Mouse (Mus musculus) intestine, embryonic 14.5 days (tissue): ENCODE data around the gene Hils1. TPM values are rescaled to one million over a fixed set of nuclear protein-coding genes. Genes with fewer than 3 reads are reported as not detected.

Experiments used
- ATAC-seq: fragments of 200-750 bp; cut with Nextera tagmentation; replicated peaks from 2 replicates; pipeline ENCODE4 v1.8.0; 2017; ENCODE audit warnings: low read depth, moderate number of reproducible peaks, moderate TSS enrichment, moderate library complexity; ENCODE audit not compliant: low FRiP score, low TSS enrichment
- DNase-seq: peaks from one replicate; pipeline ENCODE4 v3.0.0-alpha.2; 2018; ENCODE audit warnings: low spot score
- H3K27ac ChIP-seq: fragments of 300-500 bp; sonication (generic); 2 replicates; pipeline ENCODE4 v1.5.1; 2014; ENCODE audit warnings: low read depth, mild to moderate bottlenecking, control low read depth
- H3K27me3 ChIP-seq: fragments of 300-500 bp; sonication (generic); replicated peaks from 2 replicates; pipeline ENCODE4 v1.6.1; 2014; ENCODE audit warnings: low read length, control low read depth; ENCODE audit not compliant: control insufficient read depth, insufficient read depth
- H3K36me3 ChIP-seq: fragments of 300-500 bp; sonication (generic); 2 replicates; pipeline ENCODE4 v1.6.1; 2014; ENCODE audit warnings: low read length, control low read depth; ENCODE audit not compliant: control insufficient read depth, insufficient read depth
- H3K4me1 ChIP-seq: fragments of 300-500 bp; sonication (generic); replicated peaks from 2 replicates; pipeline ENCODE4 v1.6.1; 2014; ENCODE audit warnings: low read length, control low read depth, mixed read lengths; ENCODE audit not compliant: control insufficient read depth, insufficient read depth
- H3K4me2 ChIP-seq: fragments of 300-500 bp; sonication (generic); 2 replicates; pipeline ENCODE4 v1.6.1; 2014; ENCODE audit warnings: low read length
- H3K4me3 ChIP-seq: fragments of 300-500 bp; sonication (generic); 2 replicates; pipeline ENCODE4 v1.5.1; 2014; ENCODE audit warnings: low read depth, low read length, control low read depth, mixed read lengths
- H3K9ac ChIP-seq: fragments of 300-500 bp; sonication (generic); 2 replicates; pipeline ENCODE4 v1.6.1; 2014; ENCODE audit warnings: mild to moderate bottlenecking, low read length
- H3K9me3 ChIP-seq: fragments of 300-500 bp; sonication (generic); 2 replicates; pipeline ENCODE4 v1.6.1; 2016; ENCODE audit warnings: low read length, control low read depth; ENCODE audit not compliant: control insufficient read depth
- WGBS: fragments of 180-500 bp; shearing (Covaris S2); extraction: QIAGEN DNeasy Blood & Tissue Kit; methylation state at CpG from one replicate; pipeline ENCODE4 v1.1.7; 2014; 5-methylcytosine and 5-hydroxymethylcytosine counted together
- polyA plus RNA-seq: library from polyadenylated mRNA; unstranded; fragments of >200 nt; fragmentation: Nextera tagmentation; extraction: Ambion mirVana; gene quantifications from 2 replicates; pipeline ENCODE4 v1.2.1, GENCODE M21; 2014

Gene Hils1
- polyA plus RNA-seq, 1 experiment from 2014 or later = not detected

DNA sequence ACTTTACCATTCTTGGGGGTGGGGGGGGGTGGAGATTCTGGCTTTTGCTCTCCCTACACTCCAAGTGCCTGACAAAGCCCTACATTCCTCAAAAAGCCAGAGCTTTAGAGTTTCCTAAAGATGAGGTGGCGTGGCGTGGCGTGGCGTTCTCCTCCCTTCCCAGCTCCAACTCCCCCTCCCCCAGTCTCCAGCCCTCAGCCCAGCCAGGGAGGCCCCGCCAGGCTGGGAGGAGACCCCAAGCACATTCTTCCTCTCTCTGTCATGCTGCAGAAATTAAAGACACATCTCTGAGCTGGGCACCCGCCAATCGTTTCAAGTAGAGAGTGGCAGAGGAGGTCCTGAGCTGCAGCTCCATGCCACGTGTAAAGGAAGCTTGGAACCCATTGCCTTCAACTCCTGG is 33.8 kb upstream of the Hils1 start:
- H3K4me1 ChIP-seq = peaks cover 60% of the 10 kb centered on the region
- no peak for DNase-seq
- H3K9me3 ChIP-seq = no peaks in the 10 kb centered on the region

GRCm38 (mm10) chr11:94934526-94934925 is 32.9 kb upstream of the Hils1 start:
- Histone ChIP-seq H3K4me1 (peaks cover 57% of the 10 kb centered on the region), H3K27me3 (no peaks in the 10 kb centered on the region), H3K9me3 (no peaks in the 10 kb centered on the region), H3K27ac (peak overlapping the region; percentile 95), H3K4me3 (no peak overlapping the region), H3K4me2 (peak overlapping the region; percentile 60), H3K9ac (0 out of 2 replicates have a peak overlapping the region, but pooled peaks have one; percentile 20), H3K36me3 (peaks cover 16% of the 10 kb centered on the region)
- WGBS = 15% methylated on average over 11 of the region's 11 CpGs
- no peak for ATAC-seq
- no peak for DNase-seq

More for the DNA sequence above, 33.8 kb upstream of the Hils1 start:
- H3K4me3 ChIP-seq = no peak overlapping the region
- 0 out of 2 replicates have a peak overlapping the region, but pooled peaks have one; percentile 2 for H3K9ac ChIP-seq
- ATAC-seq = no peak
- 6% methylated on average over 8 of the region's 8 CpGs for WGBS
- H3K4me2 ChIP-seq = peak overlapping the region; percentile 60
- H3K36me3 ChIP-seq = peaks cover 7% of the 10 kb centered on the region; the same call in 1 of the 2 replicates
- peak overlapping the region; percentile 95 for H3K27ac ChIP-seq
- H3K27me3 ChIP-seq = no peaks in the 10 kb centered on the region

DNA sequence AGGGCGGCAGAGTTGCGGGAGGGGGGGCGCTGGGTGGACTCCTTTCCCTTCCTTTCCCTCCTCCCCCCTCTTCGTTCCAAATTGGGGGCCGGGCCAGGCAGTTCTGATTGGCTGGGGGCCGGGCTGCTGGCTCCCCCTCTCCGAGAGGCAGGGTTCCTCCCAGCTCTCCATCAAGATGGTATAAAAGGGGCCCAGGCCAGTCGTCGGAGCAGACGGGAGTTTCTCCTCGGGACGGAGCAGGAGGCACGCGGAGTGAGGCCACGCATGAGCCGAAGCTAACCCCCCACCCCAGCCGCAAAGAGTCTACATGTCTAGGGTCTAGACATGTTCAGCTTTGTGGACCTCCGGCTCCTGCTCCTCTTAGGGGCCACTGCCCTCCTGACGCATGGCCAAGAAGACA is 31.3 kb upstream of the Hils1 start, which contains the start of gene Col1a1:
Col1a1 (plus strand) TSS at position 180 of the 400 bp plus-strand sequence.
- WGBS = 10% methylated on average over 19 of the region's 19 CpGs
- Histone ChIP-seq H3K9me3 (no peaks in the 10 kb centered on the region), H3K4me3 (peak within 1 kb of the TSS; percentile 78), H3K27me3 (no peaks in the 10 kb centered on the region), H3K4me1 (peaks cover 43% of the 10 kb centered on the region), H3K9ac (peak within 1 kb of the TSS; percentile 88), H3K4me2 (peak within 1 kb of the TSS; percentile 60), H3K27ac (peak within 1 kb of the TSS; percentile 95), H3K36me3 (peaks cover 31% of the 10 kb centered on the region)
- ATAC-seq (peak; percentile 45), DNase-seq (peak; percentile 83)

GRCm38 (mm10) chr11:94936851-94937295 is 30.5 kb upstream of the Hils1 start:
- peak; percentile 98 for DNase-seq
- Histone ChIP-seq H3K9me3 (no peaks in the 10 kb centered on the region), H3K4me1 (peaks cover 43% of the 10 kb centered on the region), H3K27me3 (no peaks in the 10 kb centered on the region), H3K4me2 (peak overlapping the region; percentile 60), H3K27ac (peak overlapping the region; percentile 95), H3K36me3 (peaks cover 39% of the 10 kb centered on the region), H3K4me3 (peak overlapping the region; percentile 78), H3K9ac (peak overlapping the region; percentile 88)
- WGBS = 1% methylated on average over 17 of the region's 17 CpGs
- ATAC-seq = peak; percentile 65

DNA sequence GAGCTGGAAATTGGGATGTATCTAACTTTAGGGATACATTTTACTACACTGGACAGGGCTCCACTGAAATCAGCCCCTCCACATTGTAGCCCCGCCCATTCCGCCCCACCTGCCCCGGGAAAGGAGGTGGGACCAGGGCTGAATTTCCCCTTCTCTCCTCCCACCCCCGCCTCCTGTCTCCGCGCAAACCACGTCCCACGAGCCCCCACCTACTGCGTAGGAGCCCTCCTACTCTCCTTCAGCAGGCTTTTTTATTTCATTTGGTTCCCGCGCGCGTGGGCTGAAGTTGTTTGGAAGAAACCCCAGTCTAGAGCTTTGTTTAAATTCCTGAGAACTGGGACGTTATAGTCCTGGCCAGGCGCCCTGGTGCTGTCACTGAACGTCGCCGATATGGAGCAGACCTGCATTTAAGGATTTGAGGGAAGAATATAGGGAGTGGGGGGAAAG is 30.0 kb upstream of the Hils1 start:
- ATAC-seq = peak; percentile 30
- H3K4me3 ChIP-seq = peak overlapping the region; percentile 78
- DNase-seq = peak; percentile 78
- no peaks in the 10 kb centered on the region for H3K27me3 ChIP-seq
- peaks cover 43% of the 10 kb centered on the region for H3K4me1 ChIP-seq
- peaks cover 44% of the 10 kb centered on the region for H3K36me3 ChIP-seq
- H3K9ac ChIP-seq = peak overlapping the region; percentile 88
- WGBS = under 1% methylated on average over 18 of the region's 18 CpGs
- H3K27ac ChIP-seq = peak overlapping the region; percentile 95
- peak overlapping the region; percentile 60 for H3K4me2 ChIP-seq
- no peaks in the 10 kb centered on the region for H3K9me3 ChIP-seq

GRCm38 (mm10) chr11:94937787-94938186 is 29.6 kb upstream of the Hils1 start:
- peak overlapping the region; percentile 88 for H3K9ac ChIP-seq
- H3K4me2 ChIP-seq = peak overlapping the region; percentile 60
- no peaks in the 10 kb centered on the region for H3K9me3 ChIP-seq
- WGBS = 4% methylated on average over 15 of the region's 15 CpGs
- H3K27ac ChIP-seq = peak overlapping the region; percentile 95
- peaks cover 43% of the 10 kb centered on the region for H3K4me1 ChIP-seq
- H3K4me3 ChIP-seq = peak overlapping the region; percentile 78
- DNase-seq (no peak), ATAC-seq (peak; percentile 9)
- H3K27me3 ChIP-seq = no peaks in the 10 kb centered on the region
- H3K36me3 ChIP-seq = peaks cover 48% of the 10 kb centered on the region

DNA sequence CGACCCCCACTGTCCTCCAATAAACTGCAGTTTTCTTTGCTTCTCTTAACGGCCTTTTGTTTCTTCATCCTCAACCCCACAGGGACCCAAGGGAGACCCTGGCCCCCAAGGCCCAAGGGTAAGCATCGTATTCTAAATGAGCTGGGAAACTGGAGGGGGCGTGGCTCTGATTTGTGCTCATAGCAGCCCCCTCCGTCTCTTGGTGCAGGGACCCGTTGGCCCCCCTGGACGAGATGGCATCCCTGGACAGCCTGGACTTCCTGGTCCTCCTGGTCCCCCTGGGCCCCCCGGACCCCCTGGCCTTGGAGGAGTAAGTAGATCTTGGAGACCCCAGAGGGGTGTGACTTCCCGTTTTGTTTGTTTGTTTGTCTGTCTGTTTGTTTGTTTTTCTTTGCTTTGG is 29.1 kb upstream of the Hils1 start:
- no peaks in the 10 kb centered on the region for H3K27me3 ChIP-seq
- peak overlapping the region; percentile 88 for H3K9ac ChIP-seq
- peaks cover 53% of the 10 kb centered on the region for H3K36me3 ChIP-seq
- WGBS = 27% methylated on average over 9 of the region's 9 CpGs
- H3K4me2 ChIP-seq = peak overlapping the region; percentile 60
- H3K4me3 ChIP-seq = peak overlapping the region; percentile 78
- peak overlapping the region; percentile 95; the same call in 1 of the 2 replicates for H3K27ac ChIP-seq
- peaks cover 41% of the 10 kb centered on the region for H3K4me1 ChIP-seq
- no peak for ATAC-seq
- H3K9me3 ChIP-seq = no peaks in the 10 kb centered on the region
- no peak for DNase-seq

GRCm38 (mm10) chr11:94939280-94939679 is 28.1 kb upstream of the Hils1 start:
- Histone ChIP-seq H3K36me3 (peaks cover 63% of the 10 kb centered on the region), H3K4me3 (peak overlapping the region; percentile 78; the same call in 1 of the 2 replicates), H3K9me3 (no peaks in the 10 kb centered on the region), H3K4me2 (peak overlapping the region; percentile 60), H3K27ac (no peak overlapping the region), H3K4me1 (peaks cover 31% of the 10 kb centered on the region), H3K9ac (no peak overlapping the region), H3K27me3 (no peaks in the 10 kb centered on the region)
- no peak for ATAC-seq
- WGBS = 21% methylated on average over 4 of the region's 4 CpGs
- DNase-seq = peak; percentile 90

DNA sequence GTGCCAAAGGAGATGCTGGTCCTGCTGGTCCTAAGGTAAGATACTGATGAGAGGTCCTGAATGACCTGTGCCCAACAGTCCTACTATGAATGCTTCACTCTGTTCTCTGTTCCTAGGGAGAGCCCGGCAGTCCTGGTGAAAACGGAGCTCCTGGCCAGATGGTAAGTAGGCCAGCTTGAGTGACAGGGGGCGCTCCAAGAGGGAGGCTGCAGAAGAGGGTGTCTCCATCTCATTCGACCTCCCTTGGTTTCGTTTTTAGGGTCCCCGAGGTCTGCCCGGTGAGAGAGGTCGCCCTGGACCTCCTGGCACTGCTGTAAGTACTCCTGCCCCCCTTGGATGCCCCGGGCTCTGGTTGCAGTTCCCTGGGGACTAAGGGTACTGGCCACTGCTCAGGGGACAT is 26.3 kb upstream of the Hils1 start:
- Histone ChIP-seq H3K27ac (no peak overlapping the region), H3K4me1 (peaks cover 15% of the 10 kb centered on the region; the same call in 1 of the 2 replicates), H3K9me3 (no peaks in the 10 kb centered on the region), H3K4me3 (no peak overlapping the region), H3K9ac (no peak overlapping the region), H3K36me3 (peaks cover 82% of the 10 kb centered on the region), H3K4me2 (0 out of 2 replicates have a peak overlapping the region, but pooled peaks have one; percentile 2), H3K27me3 (no peaks in the 10 kb centered on the region)
- ATAC-seq = no peak
- no peak for DNase-seq
- WGBS = 49% methylated on average over 8 of the region's 9 CpGs
